In genomic region chr2:165922047-165922728, GRCm38 (mm10) we compare ENCODE assay signal across 9 mouse cellular contexts. TPM values are rescaled to one million over a fixed set of nuclear protein-coding genes. Genes with fewer than 3 reads are reported as not detected.
DNase-seq lines count a peak whose midpoint lies in the region; ATAC-seq and TF ChIP-seq lines count a peak whose summit lies in the region.
"Had no signal": no experiment of that assay in that cellular context is flagged by ENCODE, and none has a peak within 500 bp of the region (broad histone marks: within the 10 kb centered on the region; RNA-seq: fewer than 3 reads in every experiment).

No protein-coding gene starts in this region.

- H3K4me3 ChIP-seq in E14TG2a.4 (replicated peaks; ENCODE audit: low read length), result peak overlapping the region; percentile 52
- no peak overlapping the region for H3K4me3 ChIP-seq in limb, embryonic 11.5 days (ENCODE audit: low read depth, low read length)

- WGBS in limb, embryonic 11.5 days, result 62% methylated on average over 13 of the region's 13 CpGs

- 0 out of 2 replicates have a peak, but pooled peaks cover 3% of the 10 kb centered on the region for H3K27me3 ChIP-seq in E14TG2a.4 (ENCODE audit: insufficient read depth, low read length)
- H3K27me3 ChIP-seq in limb, embryonic 11.5 days (ENCODE audit: control insufficient read depth, insufficient read depth, low read length), result no peaks in the 10 kb centered on the region

- H3K27ac ChIP-seq in limb, embryonic 11.5 days (replicated peaks; ENCODE audit: low read depth, low read length), result no peak overlapping the region

- H3K4me2 ChIP-seq in limb, embryonic 11.5 days (ENCODE audit: low read depth, severe bottlenecking), result no peak overlapping the region

- peak; percentile 71 for ATAC-seq in common myeloid progenitor, adult 5-6 weeks (replicated peaks; ENCODE audit: low read depth, poor library complexity, severe bottlenecking)
- ATAC-seq in limb, embryonic 11.5 days (ENCODE audit: insufficient number of reproducible peaks, low FRiP score, low TSS enrichment, low read depth), result no peak; the same call in 1 of the 2 replicates

- no peak for TF ChIP-seq CTCF in E14TG2a.4 (conservative IDR thresholded peaks at IDR 0.05; ENCODE audit: low read length)

- peaks cover 50% of the 10 kb centered on the region for H3K4me1 ChIP-seq in E14TG2a.4 (replicated peaks; ENCODE audit: low read depth, low read length)
- H3K4me1 ChIP-seq in limb, embryonic 11.5 days (ENCODE audit: control insufficient read depth, insufficient read depth, low read length), result no peaks in the 10 kb centered on the region

- H3K9me3 ChIP-seq in E14TG2a.4 (ENCODE audit: low read length), result no peaks in the 10 kb centered on the region
- no peaks in the 10 kb centered on the region for H3K9me3 ChIP-seq in limb, embryonic 11.5 days (ENCODE audit: control insufficient read depth, low read length)

- H3K9ac ChIP-seq in limb, embryonic 11.5 days (ENCODE audit: low read length), result no peak overlapping the region

- no peaks in the 10 kb centered on the region for H3K36me3 ChIP-seq in E14TG2a.4 (ENCODE audit: insufficient read depth, low read length)
- no peaks in the 10 kb centered on the region for H3K36me3 ChIP-seq in limb, embryonic 11.5 days (ENCODE audit: control insufficient read depth, insufficient read depth, low read length)

- intact Hi-C loops in left cerebral cortex, postnatal 4 days (cut with DNase I), result loop anchor here (5.0 kb wide), 2 partner anchors 65 to 120 kb away; no protein-coding TSS in a partner anchor

- peak; percentile 58 for DNase-seq in limb, embryonic 11.5 days (ENCODE audit: low spot score)
- DNase-seq in spleen, adult 12 weeks (ENCODE audit: low spot score), result peak; percentile 41
- DNase-seq in urinary bladder, postnatal 4 days (ENCODE audit: low spot score in 2 of 2), result no peak
- no peak for DNase-seq in MN1 (ENCODE audit: low spot score)
- DNase-seq in testis, postnatal 10 days (ENCODE audit: low spot score), result no peak
- no peak for DNase-seq in left cerebral cortex, postnatal 4 days
- DNase-seq: cerebellum, adult 11-12 months had no signal

RNA-seq across cellular contexts. Expression of gene Zmynd8, which starts 23.4 kb away (rescaled TPM):
- total RNA-seq in common myeloid progenitor, adult 5-6 weeks (2017), result 34.6 and 55.9 TPM in 2 replicates
- polyA plus RNA-seq in limb, embryonic 11.5 days (2014; fragmentation: Nextera tagmentation; extraction: Ambion mirVana), result 43.5 and 46.9 TPM in 2 replicates
- total RNA-seq in left cerebral cortex, postnatal 4 days (2021), result 100 to 1,000 TPM; 118 to 120 TPM

Comparison
In these comparisons a context has a peak if more than half of its experiments do, and no peak if none do; other contexts are left out.
1. DNase-seq: peak in limb, embryonic 11.5 days (single experiment) and spleen, adult 12 weeks (single experiment); none in urinary bladder, postnatal 4 days (0 of 2), MN1 (single experiment), testis, postnatal 10 days (single experiment) and left cerebral cortex, postnatal 4 days (single experiment).